Mouse (Mus musculus) cerebellum, postnatal 14 days (tissue): Measurements from ENCODE around the gene Vpreb1.

Experiments
- DNase-seq, 2 experiments: peaks; one replicate each; pipeline ENCODE4 v3.0.0; 2021; ENCODE audit warnings: mixed read lengths in 2 of 2

The Vpreb1 gene

GRCm38 (mm10) chr16:16854836-16855235, 15.8 kb downstream of the Vpreb1 start:
- DNase-seq: peak in 1 of 2 experiments; percentile 25

GRCm38 (mm10) chr16:16852411-16852810, 18.2 kb downstream of the Vpreb1 start:
- DNase-seq: no peak

GRCm38 (mm10) chr16:16849196-16849595, 21.4 kb downstream of the Vpreb1 start:
- no peak for DNase-seq

- no peak for DNase-seq
Observed at GRCm38 (mm10) chr16:16829671-16830070, 41.0 kb downstream of the Vpreb1 start.

- peak; percentile 35 to 55 for DNase-seq
Observed at GRCm38 (mm10) chr16:16828757-16829615, 41.7 kb downstream of the Vpreb1 start, which contains the start of gene Spag6l. Gene Spag6l (minus strand): TSS chr16:16829456.

GRCm38 (mm10) chr16:16826223-16826622, 44.4 kb downstream of the Vpreb1 start:
- no peak for DNase-seq

GRCm38 (mm10) chr16:16825476-16825875, 45.2 kb downstream of the Vpreb1 start:
- no peak for DNase-seq
